Mouse (Mus musculus) liver, embryonic 14.5 days (tissue): ENCODE results near the gene Hspb11. TPM values are rescaled to one million over a fixed set of nuclear protein-coding genes. Genes with fewer than 3 reads are reported as not detected.

Experiments
- ATAC-seq: fragments of 200-750 bp; cut with Nextera tagmentation; 2 replicates; pipeline ENCODE4 v1.8.0; 2017; ENCODE audit warnings: moderate number of reproducible peaks, mild to moderate bottlenecking, moderate library complexity; ENCODE audit not compliant: insufficient read depth
- DNase-seq, 3 experiments: peaks; one replicate each; pipeline ENCODE4 v3.0.0-alpha.2; 2012 to 2013; ENCODE audit warnings: low read depth in 3 of 3, low spot score in 3 of 3
- H3K27ac ChIP-seq: fragments of 300-500 bp; sonication (generic); 2 replicates; pipeline ENCODE4 v1.5.1; 2014; ENCODE audit warnings: moderate library complexity, mild to moderate bottlenecking, control low read depth, inconsistent platforms
- H3K27me3 ChIP-seq: fragments of 300-500 bp; sonication (generic); 2 replicates; pipeline ENCODE4 v1.6.1; 2014; ENCODE audit warnings: mild to moderate bottlenecking, low read length, moderate library complexity; ENCODE audit not compliant: control insufficient read depth, insufficient read depth
- H3K36me3 ChIP-seq: fragments of 300-500 bp; sonication (generic); replicated peaks from 2 replicates; pipeline ENCODE4 v1.6.1; 2014; ENCODE audit warnings: low read depth; ENCODE audit not compliant: control insufficient read depth, insufficient read depth
- H3K4me1 ChIP-seq, 2 experiments: fragments of 200-500 bp in 1 of 2; fragments of 300-500 bp in 1 of 2; sonication (generic) in 1 of 2; replicated peaks; 2 replicates each; pipeline ENCODE4 v1.6.1; 2012 to 2014; ENCODE audit warnings: antibody characterized with exemption in 1 of 2, inconsistent platforms in 1 of 2, low read length in 1 of 2; ENCODE audit not compliant: control insufficient read depth in 2 of 2, insufficient read depth in 2 of 2
- H3K4me2 ChIP-seq: fragments of 300-500 bp; sonication (generic); 2 replicates; pipeline ENCODE4 v1.6.1; 2014; ENCODE audit warnings: low read depth, mild to moderate bottlenecking, control low read depth, moderate library complexity
- H3K4me3 ChIP-seq, 2 experiments: fragments of 200-500 bp in 1 of 2; fragments of 300-500 bp in 1 of 2; sonication (generic) in 1 of 2; 2 replicates each; pipeline ENCODE4 v1.5.1; 2012 to 2014; ENCODE audit warnings: low read depth in 2 of 2, low read length in 2 of 2, mild to moderate bottlenecking in 2 of 2, control low read depth in 1 of 2, inconsistent platforms in 1 of 2, moderate library complexity in 1 of 2; ENCODE audit not compliant: insufficient read depth in 1 of 2
- H3K9ac ChIP-seq: fragments of 300-500 bp; sonication (generic); replicated peaks from 2 replicates; pipeline ENCODE4 v1.6.1; 2014; ENCODE audit warnings: mild to moderate bottlenecking, control low read depth, moderate library complexity
- H3K9me3 ChIP-seq: fragments of 300-500 bp; sonication (generic); 2 replicates; pipeline ENCODE4 v1.6.1; 2016; ENCODE audit warnings: low read length, mixed read lengths; ENCODE audit not compliant: control insufficient read depth
- CTCF ChIP-seq: IDR thresholded peaks from 2 replicates; pipeline ENCODE4 v1.5.1; 2016; ENCODE audit warnings: antibody characterized with exemption, low read depth, control low read depth
- EP300 ChIP-seq: IDR thresholded peaks from 2 replicates; pipeline ENCODE4 v1.6.1; 2016; ENCODE audit warnings: antibody characterized with exemption, low read depth
- whole genome bisulfite sequencing: fragments of 180-500 bp; shearing (Covaris S2); extraction: QIAGEN DNeasy Blood & Tissue Kit; methylation state at CpG from one replicate; pipeline ENCODE4 v1.1.7; 2014; ENCODE audit not compliant: insufficient replicate concordance; 5-methylcytosine and 5-hydroxymethylcytosine counted together
- polyA plus RNA-seq, 2 experiments: library from polyadenylated mRNA; depleted of rRNA in 1 of 2; stranded (reverse) in 1 of 2; unstranded in 1 of 2; fragments of >200 nt; fragmentation: Nextera tagmentation in 1 of 2; extraction: Ambion mirVana in 1 of 2; gene quantifications; 2 replicates each; pipeline versions ENCODE4 v1.2.1 to v1.2.3; 2012 to 2014

Gene Hspb11
- polyA plus RNA-seq, 2 experiments, result 3.6 to 7.8 TPM

DNA sequence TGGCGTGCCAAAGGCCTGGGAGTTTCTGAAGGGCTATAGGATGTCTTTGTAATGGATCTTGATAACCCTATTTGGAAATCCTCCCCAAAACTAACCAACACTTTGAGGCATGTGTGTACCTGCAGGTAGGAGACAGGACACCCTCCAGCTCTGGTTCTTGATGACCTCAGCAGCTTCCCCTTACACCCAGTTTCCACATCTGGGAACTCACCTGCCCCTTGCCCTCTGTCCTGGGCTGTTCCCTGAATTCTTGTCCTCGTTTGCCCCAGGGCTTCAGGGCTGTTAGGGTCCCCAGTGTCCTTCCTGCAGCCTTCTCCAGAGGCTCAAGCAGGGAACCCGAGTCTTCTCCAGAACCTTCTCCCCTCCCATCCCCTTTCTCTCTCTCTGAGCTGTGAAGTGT, 50.1 kb downstream of the Hspb11 start:
- H3K27ac ChIP-seq, result no peak overlapping the region
- no peaks in the 10 kb centered on the region for H3K36me3 ChIP-seq
- WGBS, result 43% methylated on average over 3 of the region's 3 CpGs
- no peaks in the 10 kb centered on the region for H3K27me3 ChIP-seq
- H3K9ac ChIP-seq, result no peak overlapping the region
- DNase-seq, result no peak
- H3K4me2 ChIP-seq, result no peak overlapping the region
- no peaks in the 10 kb centered on the region for H3K9me3 ChIP-seq
- ATAC-seq, result no peak
- peaks cover 0 to 11% of the 10 kb centered on the region in 2 experiments; a peak in 2 of 4 replicates for H3K4me1 ChIP-seq
- TF ChIP-seq EP300 (no peak), CTCF (no peak)
- no peak overlapping the region for H3K4me3 ChIP-seq

DNA sequence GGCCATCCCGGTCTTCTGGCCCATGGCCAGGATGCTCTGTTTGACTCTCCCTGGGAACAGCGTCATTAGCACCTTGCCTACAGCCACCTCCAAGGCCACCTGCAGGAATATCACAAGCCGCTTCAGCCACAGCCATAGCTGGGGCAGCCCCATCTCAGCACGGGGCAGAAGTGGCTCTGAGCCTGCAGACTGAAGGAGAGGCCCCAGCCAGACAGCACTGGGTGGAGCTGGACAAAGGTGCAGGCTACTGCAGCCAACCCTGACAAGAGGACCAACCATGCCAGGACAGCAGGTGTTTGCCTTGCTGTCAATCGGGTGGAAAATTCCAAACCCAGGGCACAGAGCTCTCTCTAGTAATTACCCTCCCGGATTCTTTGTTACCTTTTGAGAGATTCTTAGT, 53.6 kb downstream of the Hspb11 start, which contains the start of gene Dio1:
Dio1 (minus strand) TSS at position 204 of the 400 bp plus-strand sequence.
- Histone ChIP-seq H3K9me3 (no peaks in the 10 kb centered on the region), H3K27ac (no peak within 1 kb of the TSS), H3K36me3 (no peaks in the 10 kb centered on the region), H3K4me3 (no peak within 1 kb of the TSS), H3K9ac (no peak within 1 kb of the TSS), H3K4me1 (peaks cover 0 to 11% of the 10 kb centered on the region in 2 experiments; a peak in 2 of 4 replicates), H3K4me2 (no peak within 1 kb of the TSS), H3K27me3 (no peaks in the 10 kb centered on the region)
- no peak for TF ChIP-seq EP300
- DNase-seq (no peak), ATAC-seq (no peak)
- 45% methylated on average over 6 of the region's 6 CpGs for WGBS

DNA sequence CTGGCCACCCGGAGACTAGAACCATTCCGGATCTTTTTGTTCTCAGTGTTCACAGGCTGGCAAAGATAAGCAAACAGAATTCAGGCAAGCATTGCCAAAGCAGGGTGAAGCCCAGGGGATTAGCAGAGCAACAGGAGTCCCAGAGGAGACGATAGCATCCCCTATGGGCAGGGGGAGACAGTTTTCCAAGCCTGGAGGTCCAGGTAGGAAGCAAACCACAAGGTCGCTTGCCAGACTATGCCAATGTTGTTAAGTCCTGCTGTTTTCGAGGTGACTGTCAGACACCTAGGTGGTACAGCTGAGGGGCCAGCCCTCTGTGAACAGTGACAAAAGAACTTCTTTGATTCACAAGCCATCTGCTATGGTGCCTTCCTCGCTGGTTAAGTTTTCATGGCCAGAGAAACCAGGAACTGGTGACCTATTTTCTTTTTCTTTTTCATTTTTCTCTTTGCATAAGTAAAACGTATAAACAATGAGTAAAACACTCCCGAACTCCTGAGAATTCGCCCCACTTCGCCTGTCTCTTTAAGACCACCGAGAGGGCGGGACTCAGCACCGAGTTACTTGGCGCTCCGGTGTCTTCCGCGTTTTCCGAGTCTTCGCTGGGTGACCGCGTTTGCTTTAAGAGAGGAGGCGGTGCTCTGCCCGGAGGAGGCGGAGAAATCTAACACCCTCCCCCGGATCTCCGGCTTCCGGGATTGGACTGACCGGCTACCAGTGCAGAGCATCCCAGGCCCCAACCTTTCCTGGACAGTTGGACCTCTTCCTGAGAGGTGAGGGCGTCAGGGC, 60.5 kb downstream of the Hspb11 start, which contains the start of gene Yipf1:
Yipf1 (plus strand) TSS at position 674 of the 789 bp plus-strand sequence.
- Histone ChIP-seq H3K9ac (peak within 1 kb of the TSS; percentile 78), H3K36me3 (no peaks in the 10 kb centered on the region), H3K9me3 (no peaks in the 10 kb centered on the region), H3K4me2 (peak within 1 kb of the TSS; percentile 87), H3K4me1 (peaks cover 7 to 11% of the 10 kb centered on the region in 2 experiments), H3K27ac (peak within 1 kb of the TSS; percentile 35), H3K27me3 (no peaks in the 10 kb centered on the region), H3K4me3 (peak within 1 kb of the TSS; percentile 85 to 99)
- TF ChIP-seq EP300 (no peak), CTCF (peak; percentile 45)
- peak; percentile 89 for ATAC-seq
- WGBS, result 2% methylated on average over 29 of the region's 29 CpGs
- DNase-seq, result peak; percentile 77 to 80 (median 77)

DNA sequence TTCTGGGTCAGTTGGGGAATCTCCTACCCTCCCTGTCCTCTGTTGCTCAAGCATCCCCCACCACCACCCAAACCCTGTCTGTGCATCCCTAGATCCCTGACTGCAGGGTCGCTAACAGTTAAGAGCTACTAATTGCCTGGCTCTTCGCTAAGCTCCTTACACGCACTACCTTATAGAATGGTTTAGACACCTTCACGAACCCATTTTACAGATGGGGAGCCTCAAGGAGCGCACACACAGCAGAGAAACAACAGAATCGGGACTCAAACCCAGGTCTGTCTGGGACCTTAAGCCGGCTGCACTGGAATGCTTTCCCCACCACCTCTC, 61.0 kb downstream of the Hspb11 start:
- Histone ChIP-seq H3K4me2 (peak overlapping the region; percentile 87), H3K36me3 (no peaks in the 10 kb centered on the region), H3K27me3 (no peaks in the 10 kb centered on the region), H3K4me3 (peak overlapping the region; percentile 85 to 99), H3K4me1 (peaks cover 7 to 11% of the 10 kb centered on the region in 2 experiments), H3K9ac (peak overlapping the region; percentile 78), H3K9me3 (no peaks in the 10 kb centered on the region), H3K27ac (no peak overlapping the region)
- WGBS, result 4% methylated on average over 7 of the region's 7 CpGs
- TF ChIP-seq EP300, result no peak
- TF ChIP-seq CTCF, result no peak
- DNase-seq (no peak), ATAC-seq (peak; percentile 17; the same call in 1 of the 2 replicates)

DNA sequence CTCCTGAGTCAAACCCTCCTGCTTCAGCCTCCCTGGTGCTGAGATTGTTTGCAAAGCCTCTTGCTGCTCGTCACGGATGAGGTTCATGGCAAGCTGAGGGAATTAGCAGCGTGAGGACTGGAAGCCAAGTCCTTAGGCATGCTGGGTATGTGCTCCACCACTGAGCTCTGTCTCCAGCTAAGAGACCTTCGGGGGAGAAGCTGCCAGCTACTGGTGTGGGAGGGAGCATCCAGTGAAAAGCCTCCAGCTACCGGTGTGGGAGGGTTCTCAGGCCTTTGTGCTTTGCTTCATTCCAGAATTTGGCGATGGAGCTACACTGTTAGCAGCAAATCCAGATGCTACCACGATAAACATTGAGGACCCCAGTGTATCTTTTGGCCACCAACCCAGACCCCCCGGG, 65.3 kb downstream of the Hspb11 start:
- Histone ChIP-seq H3K9ac (no peak overlapping the region), H3K9me3 (no peaks in the 10 kb centered on the region), H3K36me3 (no peaks in the 10 kb centered on the region), H3K4me2 (no peak overlapping the region), H3K4me1 (peaks cover 6 to 8% of the 10 kb centered on the region in 2 experiments), H3K27me3 (no peaks in the 10 kb centered on the region), H3K27ac (no peak overlapping the region), H3K4me3 (no peak overlapping the region)
- TF ChIP-seq EP300 (no peak), CTCF (no peak)
- 71% methylated on average over 8 of the region's 8 CpGs for WGBS
- ATAC-seq, result no peak
- no peak for DNase-seq
